11 mouse cellular contexts compared by ENCODE assay signal in genomic region chr11:98655076-98655475, GRCm38 (mm10). TPM values are rescaled to one million over a fixed set of nuclear protein-coding genes. Genes with fewer than 3 reads are reported as not detected.
DNase-seq lines count a peak whose midpoint lies in the region; ATAC-seq and TF ChIP-seq lines count a peak whose summit lies in the region.
"Not testable (repeated sequence)": the region's sequence is repeated elsewhere in the genome, so short reads cannot be mapped to it uniquely, and the experiment has no call there.
"Had no signal": no experiment of that assay in that cellular context is flagged by ENCODE, and none has a peak within 500 bp of the region (broad histone marks: within the 10 kb centered on the region; RNA-seq: fewer than 3 reads in every experiment).

No protein-coding gene starts in this region.

- TF ChIP-seq CTCF in brain, embryonic 14.5 days (IDR thresholded peaks at IDR 0.05; ENCODE audit: borderline replicate concordance, extremely low read depth, insufficient read depth, insufficient read length), result peak; percentile 52; the same call in 1 of the 2 replicates

- H3K9me3 ChIP-seq in forebrain, embryonic 10.5 days, result not testable (repeated sequence)

- 15% methylated on average over 7 of the region's 7 CpGs for WGBS in forebrain, embryonic 10.5 days

- ATAC-seq in hematopoietic stem cell, adult 5-6 weeks (replicated peaks in 1 of 2; ENCODE audit: insufficient read depth in 1 of 2, low FRiP score in 2 of 2, low TSS enrichment in 1 of 2, low read depth in 1 of 2, poor library complexity in 2 of 2, severe bottlenecking in 2 of 2), result peak; percentile 82 to 88

- H3K4me3 ChIP-seq in forebrain, embryonic 10.5 days, result not testable (repeated sequence)

- H3K27ac ChIP-seq in forebrain, embryonic 10.5 days, result not testable (repeated sequence)

- DNase-seq in ES-CJ7 (ENCODE audit: low read depth, low spot score), result peak; percentile 73
- peak; percentile 31 for DNase-seq in brain, embryonic 14.5 days (ENCODE audit: low read depth)
- peak; percentile 65 for DNase-seq in forebrain, embryonic 10.5 days (ENCODE audit: extremely low spot score, low spot score)
- peak; percentile 71 to 76 for DNase-seq in kidney, postnatal 4 days
- peak; percentile 59 for DNase-seq in lung, postnatal 10 days
- peak; percentile 79 for DNase-seq in retina, postnatal 1 day
- peak; percentile 35 to 66 for DNase-seq in thymus, postnatal 10 days (ENCODE audit: low spot score in 2 of 2)

- not testable (repeated sequence) for H3K36me3 ChIP-seq in forebrain, embryonic 10.5 days (replicated peaks)

- H3K27me3 ChIP-seq in forebrain, embryonic 10.5 days (ENCODE audit: poor library complexity, severe bottlenecking), result not testable (repeated sequence)

- TF ChIP-seq POLR2A in brain, embryonic 14.5 days (IDR thresholded peaks at IDR 0.05; ENCODE audit: borderline replicate concordance, extremely low read depth, insufficient read depth, insufficient read length, poor library complexity, severe bottlenecking), result not testable (repeated sequence)

- H3K4me1 ChIP-seq in forebrain, embryonic 10.5 days, result not testable (repeated sequence)

RNA-seq across cellular contexts. Expression of gene Gsdma2, which starts 8.5 kb away (rescaled TPM):
- not detected in 2 replicates for polyA plus RNA-seq in brain, embryonic 14.5 days (2012; rRNA removed)
- polyA plus RNA-seq in forebrain, embryonic 10.5 days (2016; fragmentation: Nextera tagmentation; extraction: Ambion mirVana), result not detected in 2 replicates
- not detected in 2 replicates for total RNA-seq in hematopoietic stem cell, adult 5-6 weeks (2017)
- total RNA-seq: gastrocnemius, postnatal 4 days; left cerebral cortex, adult 8-10 months had no signal
- polyA plus RNA-seq: myocyte had no signal

RNA-seq across cellular contexts. Expression of gene Gsdma, which starts 9.1 kb away (rescaled TPM):
- polyA plus RNA-seq in brain, embryonic 14.5 days (2012; rRNA removed), result 0.09 TPM in 1 of 2 replicates, not detected in the other
- not detected in 2 replicates for polyA plus RNA-seq in forebrain, embryonic 10.5 days (2016; fragmentation: Nextera tagmentation; extraction: Ambion mirVana)
- total RNA-seq in hematopoietic stem cell, adult 5-6 weeks (2017), result not detected in 2 replicates
- total RNA-seq: gastrocnemius, postnatal 4 days; left cerebral cortex, adult 8-10 months had no signal

RNA-seq across cellular contexts. Expression of gene Psmd3, which starts 27.3 kb away (rescaled TPM):
- 201 and 217 TPM in 2 replicates for polyA plus RNA-seq in brain, embryonic 14.5 days (2012; rRNA removed)
- 255 and 259 TPM in 2 replicates for polyA plus RNA-seq in forebrain, embryonic 10.5 days (2016; fragmentation: Nextera tagmentation; extraction: Ambion mirVana)
- total RNA-seq in hematopoietic stem cell, adult 5-6 weeks (2017), result 50.2 and 59.3 TPM in 2 replicates

RNA-seq across cellular contexts. Expression of gene Gsdma3, which starts 28.9 kb away (rescaled TPM):
- not detected in 2 replicates for polyA plus RNA-seq in brain, embryonic 14.5 days (2012; rRNA removed)
- polyA plus RNA-seq in forebrain, embryonic 10.5 days (2016; fragmentation: Nextera tagmentation; extraction: Ambion mirVana), result not detected in 2 replicates
- not detected in 2 replicates for total RNA-seq in hematopoietic stem cell, adult 5-6 weeks (2017)
- polyA plus RNA-seq: myocyte had no signal

RNA-seq across cellular contexts. Expression of gene Gm12355, which starts 29.6 kb away (rescaled TPM):
- polyA plus RNA-seq in brain, embryonic 14.5 days (2012; rRNA removed), result 0.08 and 0.33 TPM in 2 replicates
- 1.4 and 1.5 TPM in 2 replicates for polyA plus RNA-seq in forebrain, embryonic 10.5 days (2016; fragmentation: Nextera tagmentation; extraction: Ambion mirVana)
- total RNA-seq in hematopoietic stem cell, adult 5-6 weeks (2017), result 0.69 and 4.6 TPM in 2 replicates
